Mouse (Mus musculus): Measurements from ENCODE around the gene Tysnd1. TPM values are rescaled to one million over a fixed set of nuclear protein-coding genes. Genes with fewer than 3 reads are reported as not detected.
A peak's percentile ranks its signal among the peaks of the same experiment; 100 is the strongest.

The Tysnd1 gene
- 16.2 and 20.9 TPM in 2 replicates for polyA plus RNA-seq (2012; rRNA removed)
- polyA plus RNA-seq (2014; fragmentation: Nextera tagmentation; extraction: Ambion mirVana), result 13.9 and 14.2 TPM in 2 replicates

- peaks cover 26% of the 10 kb centered on the region for H3K36me3 ChIP-seq (replicated peaks; ENCODE audit: control insufficient read depth, insufficient read depth, low read depth)
- peak within 1 kb of the TSS; percentile 98 for H3K4me2 ChIP-seq (ENCODE audit: low read depth)
- DNase-seq (ENCODE audit: low read depth in 3 of 3, low spot score in 3 of 3), result peak; percentile 92 to 95 (median 95)
- TF ChIP-seq CTCF (IDR thresholded peaks at IDR 0.05; ENCODE audit: low read depth), result peak; percentile 48
- TF ChIP-seq EP300 (IDR thresholded peaks at IDR 0.05; ENCODE audit: low read depth), result no peak
- H3K27me3 ChIP-seq (ENCODE audit: control insufficient read depth, insufficient read depth, low read length), result no peaks in the 10 kb centered on the region
- peak within 1 kb of the TSS; percentile 68 to 87 for H3K4me3 ChIP-seq (ENCODE audit: insufficient read depth in 1 of 2, low read depth in 2 of 2, low read length in 2 of 2)
- no peaks in the 10 kb centered on the region for H3K9me3 ChIP-seq (ENCODE audit: control insufficient read depth, low read length)
- H3K4me1 ChIP-seq (replicated peaks; ENCODE audit: control insufficient read depth in 2 of 2, insufficient read depth in 2 of 2, low read length in 1 of 2), result peaks cover 3 to 7% of the 10 kb centered on the region in 2 experiments; a peak in 2 of 4 replicates
- H3K27ac ChIP-seq, result peak within 1 kb of the TSS; percentile 47
- H3K9ac ChIP-seq (replicated peaks), result peak within 1 kb of the TSS; percentile 64
- 1% methylated on average over 42 of the region's 42 CpGs for WGBS (ENCODE audit: insufficient replicate concordance)
- ATAC-seq (ENCODE audit: insufficient read depth), result peak; percentile 95
Measured at GRCm38 (mm10) chr10:61694870-61695670, at the start of gene Tysnd1. Gene Tysnd1, plus strand, starts transcription at chr10:61695514.

GRCm38 (mm10) chr10:61646557-61646956, 48.8 kb upstream of the Tysnd1 start:
- DNase-seq (ENCODE audit: low read depth in 3 of 3, low spot score in 3 of 3) (no peak), ATAC-seq (ENCODE audit: insufficient read depth) (no peak)
- no peak overlapping the region for H3K27ac ChIP-seq
- H3K4me3 ChIP-seq (ENCODE audit: insufficient read depth in 1 of 2, low read depth in 2 of 2, low read length in 2 of 2), result no peak overlapping the region
- H3K4me1 ChIP-seq (replicated peaks; ENCODE audit: control insufficient read depth in 2 of 2, insufficient read depth in 2 of 2, low read length in 1 of 2), result peaks cover 4 to 15% of the 10 kb centered on the region in 2 experiments
- H3K9me3 ChIP-seq (ENCODE audit: control insufficient read depth, low read length), result no peaks in the 10 kb centered on the region
- 58% methylated on average over 7 of the region's 7 CpGs for WGBS (ENCODE audit: insufficient replicate concordance)
- H3K36me3 ChIP-seq (replicated peaks; ENCODE audit: control insufficient read depth, insufficient read depth, low read depth), result no peaks in the 10 kb centered on the region
- H3K4me2 ChIP-seq (ENCODE audit: low read depth), result no peak overlapping the region
- H3K9ac ChIP-seq (replicated peaks), result no peak overlapping the region
- TF ChIP-seq EP300 (IDR thresholded peaks at IDR 0.05; ENCODE audit: low read depth) (no peak), CTCF (IDR thresholded peaks at IDR 0.05; ENCODE audit: low read depth) (no peak)
- no peaks in the 10 kb centered on the region for H3K27me3 ChIP-seq (ENCODE audit: control insufficient read depth, insufficient read depth, low read length)

GRCm38 (mm10) chr10:61647790-61648736, 47.3 kb upstream of the Tysnd1 start, which contains the start of gene Ppa1:
Gene Ppa1, plus strand, starts transcription at chr10:61648552.
- TF ChIP-seq CTCF (IDR thresholded peaks at IDR 0.05; ENCODE audit: low read depth) (no peak), EP300 (IDR thresholded peaks at IDR 0.05; ENCODE audit: low read depth) (no peak)
- H3K9ac ChIP-seq (replicated peaks), result peak within 1 kb of the TSS; percentile 84
- H3K4me2 ChIP-seq (ENCODE audit: low read depth), result peak within 1 kb of the TSS; percentile 98
- no peaks in the 10 kb centered on the region for H3K9me3 ChIP-seq (ENCODE audit: control insufficient read depth, low read length)
- DNase-seq (ENCODE audit: low read depth in 3 of 3, low spot score in 3 of 3) (peak; percentile 71 to 78 (median 73)), ATAC-seq (ENCODE audit: insufficient read depth) (peak; percentile 92)
- H3K27ac ChIP-seq, result peak within 1 kb of the TSS; percentile 42
- 2% methylated on average over 50 of the region's 50 CpGs for WGBS (ENCODE audit: insufficient replicate concordance)
- H3K36me3 ChIP-seq (replicated peaks; ENCODE audit: control insufficient read depth, insufficient read depth, low read depth), result no peaks in the 10 kb centered on the region
- H3K27me3 ChIP-seq (ENCODE audit: control insufficient read depth, insufficient read depth, low read length), result no peaks in the 10 kb centered on the region
- peak within 1 kb of the TSS; percentile 88 to 94 for H3K4me3 ChIP-seq (ENCODE audit: insufficient read depth in 1 of 2, low read depth in 2 of 2, low read length in 2 of 2)
- peaks cover 4 to 15% of the 10 kb centered on the region in 2 experiments for H3K4me1 ChIP-seq (replicated peaks; ENCODE audit: control insufficient read depth in 2 of 2, insufficient read depth in 2 of 2, low read length in 1 of 2)

GRCm38 (mm10) chr10:61648737-61649645, 46.3 kb upstream of the Tysnd1 start:
- H3K9ac ChIP-seq (replicated peaks), result peak overlapping the region; percentile 84
- H3K27me3 ChIP-seq (ENCODE audit: control insufficient read depth, insufficient read depth, low read length), result no peaks in the 10 kb centered on the region
- TF ChIP-seq CTCF (IDR thresholded peaks at IDR 0.05; ENCODE audit: low read depth) (no peak), EP300 (IDR thresholded peaks at IDR 0.05; ENCODE audit: low read depth) (peak; percentile 60)
- WGBS (ENCODE audit: insufficient replicate concordance), result 1% methylated on average over 45 of the region's 49 CpGs
- no peaks in the 10 kb centered on the region for H3K36me3 ChIP-seq (replicated peaks; ENCODE audit: control insufficient read depth, insufficient read depth, low read depth)
- H3K4me1 ChIP-seq (replicated peaks; ENCODE audit: control insufficient read depth in 2 of 2, insufficient read depth in 2 of 2, low read length in 1 of 2), result peaks cover 4 to 15% of the 10 kb centered on the region in 2 experiments
- DNase-seq (ENCODE audit: low read depth in 3 of 3, low spot score in 3 of 3) (peak; percentile 60 to 69 (median 64)), ATAC-seq (ENCODE audit: insufficient read depth) (peak; percentile 78)
- H3K9me3 ChIP-seq (ENCODE audit: control insufficient read depth, low read length), result no peaks in the 10 kb centered on the region
- H3K27ac ChIP-seq, result peak overlapping the region; percentile 42
- peak overlapping the region; percentile 98 for H3K4me2 ChIP-seq (ENCODE audit: low read depth)
- peak overlapping the region; percentile 88 to 94 for H3K4me3 ChIP-seq (ENCODE audit: insufficient read depth in 1 of 2, low read depth in 2 of 2, low read length in 2 of 2)

Data from liver, embryonic 14.5 days (tissue).